8 mouse cellular contexts compared by ENCODE assay signal in genomic region chr5:144769067-144769482, GRCm38 (mm10). TPM values are rescaled to one million over a fixed set of nuclear protein-coding genes. Genes with fewer than 3 reads are reported as not detected.
A peak's percentile ranks its signal among the peaks of the same experiment; 100 is the strongest.
DNase-seq lines count a peak whose midpoint lies in the region; ATAC-seq and TF ChIP-seq lines count a peak whose summit lies in the region.

No protein-coding gene starts in this region.

- H3K9ac ChIP-seq in lung, embryonic 14.5 days, result peak overlapping the region; percentile 95
- peak overlapping the region; percentile 96 for H3K9ac ChIP-seq in hindbrain, embryonic 16.5 days (ENCODE audit: low read depth, low read length)
- peak overlapping the region; percentile 87 for H3K9ac ChIP-seq in neural tube, embryonic 12.5 days

- peaks cover 33% of the 10 kb centered on the region for H3K36me3 ChIP-seq in lung, embryonic 14.5 days (ENCODE audit: insufficient read depth)
- peaks cover 14% of the 10 kb centered on the region; the same call in 1 of the 2 replicates for H3K36me3 ChIP-seq in hindbrain, embryonic 16.5 days (ENCODE audit: control insufficient read depth, insufficient read depth, low read length)
- peaks cover 26% of the 10 kb centered on the region for H3K36me3 ChIP-seq in neural tube, embryonic 12.5 days

- peak overlapping the region; percentile 93; the same call in 1 of the 2 replicates for H3K27ac ChIP-seq in lung, embryonic 14.5 days (ENCODE audit: low read depth)
- H3K27ac ChIP-seq in hindbrain, embryonic 16.5 days (ENCODE audit: low read depth, low read length), result peak overlapping the region; percentile 99; the same call in 1 of the 2 replicates
- H3K27ac ChIP-seq in neural tube, embryonic 12.5 days, result no peak overlapping the region

- intact Hi-C loops in left cerebral cortex, postnatal 10 days (cut with DNase I), result no loop called here

- no peaks in the 10 kb centered on the region for H3K9me3 ChIP-seq in lung, embryonic 14.5 days (ENCODE audit: low read depth, low read length)
- H3K9me3 ChIP-seq in hindbrain, embryonic 16.5 days (ENCODE audit: control insufficient read depth, low read length), result no peaks in the 10 kb centered on the region
- no peaks in the 10 kb centered on the region for H3K9me3 ChIP-seq in neural tube, embryonic 12.5 days

- DNase-seq in lung, embryonic 14.5 days, result peak; percentile 15
- no peak for DNase-seq in lung, postnatal 36 days
- DNase-seq in c-Kit-positive CD71-positive TER-119-positive erythroid progenitor cells, embryonic 14.5 days (ENCODE audit: low spot score), result peak; percentile 28
- no peak for DNase-seq in cerebellum, adult 11-12 months
- DNase-seq in left cerebral cortex, postnatal 10 days (ENCODE audit: extremely low spot score in 1 of 2, low spot score in 2 of 2), result no peak
- DNase-seq in thymus, postnatal 0 days (ENCODE audit: low spot score), result no peak

- peak; percentile 11; the same call in 1 of the 2 replicates for ATAC-seq in lung, embryonic 14.5 days (ENCODE audit: insufficient read depth)
- ATAC-seq in hindbrain, embryonic 16.5 days, result peak; percentile 24; the same call in 1 of the 2 replicates
- ATAC-seq in neural tube, embryonic 12.5 days (ENCODE audit: low FRiP score, low read depth), result 0 out of 2 replicates have a peak, but pooled peaks have one; percentile 5

- H3K4me2 ChIP-seq in lung, embryonic 14.5 days, result peak overlapping the region; percentile 67
- peak overlapping the region; percentile 91 for H3K4me2 ChIP-seq in hindbrain, embryonic 16.5 days (ENCODE audit: low read length)
- peak overlapping the region; percentile 84 for H3K4me2 ChIP-seq in neural tube, embryonic 12.5 days (replicated peaks)

- H3K4me3 ChIP-seq in lung, embryonic 14.5 days (ENCODE audit: low read depth, low read length), result peak overlapping the region; percentile 94
- H3K4me3 ChIP-seq in hindbrain, embryonic 16.5 days (ENCODE audit: low read length), result peak overlapping the region; percentile 88
- H3K4me3 ChIP-seq in neural tube, embryonic 12.5 days, result peak overlapping the region; percentile 78

- no peaks in the 10 kb centered on the region for H3K4me1 ChIP-seq in lung, embryonic 14.5 days (ENCODE audit: insufficient read depth)
- peaks cover 10% of the 10 kb centered on the region for H3K4me1 ChIP-seq in hindbrain, embryonic 16.5 days (ENCODE audit: control insufficient read depth, insufficient read depth, low read depth, low read length)
- H3K4me1 ChIP-seq in neural tube, embryonic 12.5 days, result peaks cover 10% of the 10 kb centered on the region

- TF ChIP-seq CTCF in lung, embryonic 14.5 days (IDR thresholded peaks at IDR 0.05; ENCODE audit: low read depth), result no peak

- 12% methylated on average over 8 of the region's 8 CpGs for WGBS in lung, embryonic 14.5 days
- 32% methylated on average over 8 of the region's 8 CpGs for WGBS in hindbrain, embryonic 16.5 days
- 46% methylated on average over 8 of the region's 8 CpGs for WGBS in neural tube, embryonic 12.5 days

- H3K27me3 ChIP-seq in lung, embryonic 14.5 days (ENCODE audit: insufficient read depth, low read length), result no peaks in the 10 kb centered on the region
- H3K27me3 ChIP-seq in hindbrain, embryonic 16.5 days (replicated peaks; ENCODE audit: control insufficient read depth, insufficient read depth, low read length), result no peaks in the 10 kb centered on the region
- H3K27me3 ChIP-seq in neural tube, embryonic 12.5 days (replicated peaks), result no peaks in the 10 kb centered on the region

RNA-seq across cellular contexts. Expression of gene Trrap, which starts 1.5 kb away (rescaled TPM):
- polyA plus RNA-seq in lung, embryonic 14.5 days (2014; fragmentation: Nextera tagmentation; extraction: Ambion mirVana), result 84.9 and 97.4 TPM in 2 replicates
- polyA plus RNA-seq in hindbrain, embryonic 16.5 days (2015; fragmentation: Nextera tagmentation; extraction: Ambion mirVana), result 60.3 and 65.5 TPM in 2 replicates
- 86.2 and 92.2 TPM in 2 replicates for polyA plus RNA-seq in neural tube, embryonic 12.5 days (2016; fragmentation: Nextera tagmentation; extraction: Ambion mirVana)
- total RNA-seq in left cerebral cortex, postnatal 10 days (2021), result 100 to 1,000 TPM; 142 to 154 TPM
- polyA plus RNA-seq in thymus, postnatal 0 days (2015; fragmentation: Nextera tagmentation; extraction: Ambion mirVana), result 41.6 and 51.7 TPM in 2 replicates

RNA-seq across cellular contexts. Expression of gene Tmem130, which starts 7.5 kb away (rescaled TPM):
- 0.12 and 0.24 TPM in 2 replicates for polyA plus RNA-seq in lung, embryonic 14.5 days (2014; fragmentation: Nextera tagmentation; extraction: Ambion mirVana)
- 499 and 500 TPM in 2 replicates for polyA plus RNA-seq in hindbrain, embryonic 16.5 days (2015; fragmentation: Nextera tagmentation; extraction: Ambion mirVana)
- 75.9 and 76.6 TPM in 2 replicates for polyA plus RNA-seq in neural tube, embryonic 12.5 days (2016; fragmentation: Nextera tagmentation; extraction: Ambion mirVana)
- total RNA-seq in left cerebral cortex, postnatal 10 days (2021), result 100 to 1,000 TPM; 205 to 222 TPM
- 0.12 and 0.14 TPM in 2 replicates for polyA plus RNA-seq in thymus, postnatal 0 days (2015; fragmentation: Nextera tagmentation; extraction: Ambion mirVana)

Comparison
In these comparisons a context has a peak if more than half of its experiments do, and no peak if none do; other contexts are left out.
1. DNase-seq: peak in lung, embryonic 14.5 days (single experiment) and c-Kit-positive CD71-positive TER-119-positive erythroid progenitor cells, embryonic 14.5 days (single experiment); none in lung, postnatal 36 days (single experiment), cerebellum, adult 11-12 months (single experiment), left cerebral cortex, postnatal 10 days (0 of 2) and thymus, postnatal 0 days (single experiment).
2. RNA of gene Tmem130, which starts 7.5 kb away (polyA plus RNA-seq): 499 to 500 TPM in hindbrain, embryonic 16.5 days and 75.9 to 76.6 TPM in neural tube, embryonic 12.5 days; 0.12 to 0.14 TPM in thymus, postnatal 0 days and 0.12 to 0.24 TPM in lung, embryonic 14.5 days; every median in the first group is over 10 times any median in the second.
3. Peak in every context shown above with its lines, with median percentiles within 50 percentile points of each other: ATAC-seq, H3K4me2 ChIP-seq, H3K4me3 ChIP-seq and H3K9ac ChIP-seq.